Mouse (Mus musculus) ovary, postnatal 14 days (tissue): ENCODE measurements at regions not wholly inside any gene's neighbourhood (a gene's known extent, or its start where the extent isn't known, plus 50 kb on each side); places are given as distances from the start of the nearest gene placed in this dataset.

ENCODE experiments used
- DNase-seq: peaks from one replicate; pipeline ENCODE4 v3.0.0; 2022; ENCODE audit warnings: low spot score

GRCm38 (mm10) chr6:118285246-118285645 lies 87.7 kb upstream of the Ret start:
- DNase-seq = no peak

- no peak for DNase-seq
Measured at GRCm38 (mm10) chr6:118283949-118284568, 86.5 kb upstream of the Ret start.

- no peak for DNase-seq
Measured at GRCm38 (mm10) chr6:118263951-118264350, 66.4 kb upstream of the Ret start.

- DNase-seq = no peak
Measured at GRCm38 (mm10) chr6:118259881-118260280, 62.4 kb upstream of the Ret start.

GRCm38 (mm10) chr6:118254871-118255270 lies 57.4 kb upstream of the Ret start:
- no peak for DNase-seq

DNA sequence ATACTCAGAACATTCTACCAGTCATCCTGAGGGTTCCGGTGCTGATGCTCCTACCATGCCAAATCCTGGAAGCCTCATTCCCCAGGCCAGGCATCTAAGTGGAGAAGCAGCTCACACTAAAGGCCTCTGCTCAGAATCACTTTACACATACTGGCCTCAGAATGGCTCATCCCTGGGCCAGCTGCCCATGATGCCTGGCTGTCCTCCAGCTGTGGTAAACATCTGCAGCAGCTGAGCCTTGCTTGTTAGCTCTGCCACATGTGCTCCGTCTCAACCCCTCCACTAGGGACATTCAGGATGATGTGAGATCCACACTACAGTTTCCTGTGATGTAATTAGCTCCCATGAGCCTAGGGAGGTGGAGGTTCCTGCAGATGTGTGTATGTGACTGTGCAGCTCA lies 55.2 kb upstream of the Ret start:
- DNase-seq = no peak

DNA sequence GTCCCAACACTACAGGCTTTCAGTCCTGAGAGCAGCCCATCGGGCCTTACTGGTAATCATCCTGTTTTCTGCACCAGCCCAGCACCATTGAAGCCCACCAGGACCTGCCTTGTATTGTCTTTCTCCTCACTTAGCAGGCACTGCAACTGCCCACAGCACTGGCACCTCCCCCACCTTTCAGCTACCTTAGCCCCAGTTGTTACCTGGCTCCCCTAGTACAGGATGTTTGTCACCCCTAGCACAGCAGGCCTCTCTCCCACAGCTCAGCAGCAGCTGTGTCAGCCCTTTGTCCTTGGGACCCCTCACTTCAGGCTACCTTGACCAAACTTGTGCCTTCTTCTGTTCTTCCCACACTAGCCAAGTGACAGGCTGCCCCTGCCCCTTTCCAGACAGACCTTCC lies 53.6 kb upstream of the Ret start:
- DNase-seq = no peak

- DNase-seq = no peak
Measured at GRCm38 (mm10) chr6:118250006-118250405, 52.5 kb upstream of the Ret start.
